Mouse (Mus musculus) ovary, adult 18-20 months (tissue): ENCODE results near the gene Svep1.

Experiments
- DNase-seq: peaks from one replicate; pipeline ENCODE4 v3.0.0; 2022; ENCODE audit warnings: low spot score, mixed read lengths

Gene Svep1

DNA sequence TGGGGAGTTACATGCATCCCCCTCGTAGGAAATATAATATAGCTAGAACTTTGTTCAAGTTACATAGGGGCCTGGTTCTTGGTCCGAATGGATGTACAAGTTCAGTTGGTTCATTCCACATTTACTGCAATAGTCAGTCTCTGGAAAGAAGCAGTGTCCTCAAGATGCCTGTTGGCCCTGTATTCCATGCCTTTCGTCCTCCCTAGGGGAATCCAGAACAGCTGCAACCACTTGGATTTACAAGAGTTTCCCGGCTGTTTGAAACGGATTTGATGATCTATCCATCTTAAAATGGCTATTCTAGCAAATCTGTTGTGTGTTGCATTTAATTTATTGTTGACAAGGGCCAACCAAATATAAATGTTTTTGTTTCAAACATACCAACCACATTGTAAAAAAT lies 36.2 kb downstream of the Svep1 start:
- no peak for DNase-seq

DNA sequence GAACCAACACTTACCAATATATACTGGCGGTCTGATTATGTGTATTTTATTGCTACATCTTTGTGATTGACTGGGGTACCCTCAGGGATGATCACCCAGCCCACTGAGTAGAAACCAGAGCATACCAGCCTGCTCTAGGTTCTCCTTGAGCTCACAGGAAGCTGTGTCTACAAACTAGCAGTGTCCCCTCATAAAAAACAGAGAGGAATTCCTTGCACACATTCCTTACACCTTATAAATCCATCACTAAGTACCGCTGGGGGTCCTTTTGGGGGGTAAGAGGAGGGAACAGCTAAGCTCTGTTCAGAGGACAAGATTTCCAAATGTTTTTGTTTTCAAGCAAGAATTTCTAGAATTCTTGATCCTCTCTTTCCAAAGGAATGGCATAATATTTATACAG lies 36.7 kb downstream of the Svep1 start:
- DNase-seq, result no peak

- no peak for DNase-seq
Measured at GRCm38 (mm10) chr4:58168366-58168765, 38.3 kb downstream of the Svep1 start.

- DNase-seq, result no peak
Measured at GRCm38 (mm10) chr4:58165711-58166110, 40.9 kb downstream of the Svep1 start.

DNA sequence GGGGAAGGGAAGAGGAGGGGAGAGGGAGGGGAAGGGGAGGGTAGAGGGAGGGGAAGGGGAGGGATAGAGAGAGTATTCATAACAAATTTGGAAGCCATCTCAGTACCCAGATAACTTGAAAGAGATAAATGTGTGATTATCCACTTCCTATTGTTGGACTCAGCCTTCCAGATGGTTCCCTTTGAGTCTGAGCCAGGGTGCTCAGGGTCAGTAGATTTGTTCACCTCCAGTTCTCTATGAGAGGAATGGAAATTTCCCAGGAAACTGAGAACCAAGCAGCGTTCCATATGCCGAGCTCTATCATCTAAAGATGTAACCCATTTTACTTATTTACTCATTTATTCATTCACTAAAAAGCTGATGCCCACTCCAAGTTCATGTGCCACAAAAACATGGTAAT lies 44.8 kb downstream of the Svep1 start:
- no peak for DNase-seq

- no peak for DNase-seq
Measured at GRCm38 (mm10) chr4:58159564-58159963, 47.1 kb downstream of the Svep1 start.

GRCm38 (mm10) chr4:58150301-58150700 lies 56.4 kb downstream of the Svep1 start:
- DNase-seq, result no peak

GRCm38 (mm10) chr4:58149186-58149585 lies 57.5 kb downstream of the Svep1 start:
- no peak for DNase-seq

- no peak for DNase-seq
Measured at GRCm38 (mm10) chr4:58148547-58148946, 58.1 kb downstream of the Svep1 start.

DNA sequence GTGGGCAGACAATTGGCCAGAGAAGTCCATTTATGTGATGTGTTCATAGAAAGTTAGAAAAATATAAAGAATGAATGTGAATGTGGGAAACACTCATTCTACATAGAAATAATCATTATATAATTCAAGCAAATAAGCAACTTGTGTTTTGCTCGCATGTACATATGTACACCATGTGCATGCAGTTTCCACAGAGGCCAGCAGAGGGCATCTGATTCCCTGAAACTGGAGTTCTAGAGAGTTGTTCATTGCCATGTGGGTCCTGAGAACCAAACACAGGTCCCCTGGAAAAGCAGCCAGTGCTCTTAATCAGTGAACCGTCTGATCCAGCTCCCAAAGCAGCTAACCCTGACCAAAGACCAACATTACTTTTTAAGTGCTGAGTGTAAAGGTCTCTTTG lies 60.0 kb downstream of the Svep1 start:
- DNase-seq, result no peak

GRCm38 (mm10) chr4:58139764-58140556 lies 66.7 kb downstream of the Svep1 start:
- DNase-seq, result no peak

DNA sequence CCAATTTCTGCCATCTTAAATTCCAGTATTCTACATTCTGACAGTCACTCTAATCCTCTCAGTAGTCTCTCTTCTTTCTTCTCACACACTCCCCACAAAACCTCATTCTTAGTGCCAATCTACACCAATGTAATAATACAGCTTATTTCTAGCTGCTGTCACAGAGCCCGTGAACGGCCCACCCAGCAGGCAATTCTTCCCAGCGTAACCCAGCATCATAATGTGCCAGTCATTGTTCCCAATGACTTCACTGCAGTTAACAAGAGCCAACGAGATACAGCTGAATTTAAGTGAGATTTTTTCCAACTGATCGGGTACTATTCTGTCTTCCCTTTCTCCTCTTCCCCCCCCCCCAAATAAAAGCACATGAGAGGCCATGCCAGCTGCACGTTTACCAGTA lies 67.4 kb downstream of the Svep1 start:
- DNase-seq, result no peak

DNA sequence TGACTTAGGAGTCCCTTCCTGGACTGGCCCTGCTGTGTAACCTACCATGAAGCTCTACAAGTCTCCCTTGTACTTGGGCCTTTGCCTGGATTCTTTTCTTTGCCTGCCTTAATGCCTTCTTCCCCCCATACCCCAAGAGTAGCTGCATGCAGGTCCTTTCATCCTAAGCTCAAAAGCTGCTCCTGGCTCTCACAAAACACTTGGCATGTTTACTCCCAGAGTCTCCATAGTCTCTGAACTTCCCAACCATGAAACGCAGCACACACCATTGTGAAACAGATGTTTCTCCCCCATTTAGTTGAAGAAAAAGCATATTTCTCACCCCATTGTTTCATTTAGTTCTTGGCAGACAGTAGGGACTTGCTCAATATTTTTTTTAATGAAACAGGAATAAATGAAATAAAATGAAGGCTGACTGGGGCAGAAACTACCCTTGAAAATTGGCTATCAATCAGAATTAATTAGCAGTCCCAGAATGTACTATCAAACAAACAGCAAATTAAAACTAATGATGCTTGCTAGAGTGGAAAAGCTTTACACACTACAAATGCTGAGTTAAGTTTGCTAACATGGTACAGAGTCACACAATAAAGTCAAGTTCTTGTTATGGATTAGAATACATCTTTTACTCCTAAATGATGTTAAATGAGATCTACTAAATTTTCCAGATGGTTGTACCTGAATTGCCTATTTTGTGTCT lies 72.9 kb downstream of the Svep1 start:
- no peak for DNase-seq

DNA sequence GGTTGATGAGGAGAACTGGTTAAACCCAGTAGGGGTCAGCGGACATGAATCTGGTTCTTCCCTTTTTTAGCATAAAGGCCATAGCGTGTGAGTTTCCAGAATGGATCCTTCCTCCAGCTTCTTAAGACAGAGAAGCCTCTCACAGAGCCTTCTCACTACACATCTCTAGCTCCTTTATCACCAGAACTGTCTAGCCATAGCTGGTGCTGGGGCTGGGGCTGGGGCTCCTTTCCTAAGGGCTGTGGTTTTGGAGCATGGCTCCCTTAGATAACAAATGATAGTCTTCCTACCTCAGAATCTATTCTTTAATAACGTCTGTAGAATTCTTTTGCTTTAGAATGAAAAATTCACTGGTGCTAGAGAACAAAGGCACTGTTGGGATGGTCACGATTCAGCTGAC lies 76.8 kb downstream of the Svep1 start:
- no peak for DNase-seq

DNA sequence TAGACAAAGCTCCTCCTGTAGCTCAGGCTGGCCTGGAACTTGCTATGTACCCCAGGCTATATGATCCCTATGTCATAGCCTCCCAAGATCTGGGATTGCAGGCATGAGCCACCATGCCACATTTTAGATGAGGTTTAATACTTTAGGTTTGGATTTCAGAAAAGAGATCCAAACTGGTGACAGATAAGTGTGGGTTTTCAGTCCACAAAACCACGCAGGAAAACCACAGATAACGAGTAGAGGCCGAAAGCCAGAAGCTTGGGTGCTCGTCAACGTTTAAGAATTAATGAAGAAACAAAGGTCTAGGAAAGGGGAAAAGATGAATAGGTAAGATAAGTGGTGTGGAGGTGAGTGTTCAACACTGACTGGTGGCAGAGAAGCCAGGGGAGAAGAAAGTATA lies 79.6 kb downstream of the Svep1 start:
- no peak for DNase-seq

DNA sequence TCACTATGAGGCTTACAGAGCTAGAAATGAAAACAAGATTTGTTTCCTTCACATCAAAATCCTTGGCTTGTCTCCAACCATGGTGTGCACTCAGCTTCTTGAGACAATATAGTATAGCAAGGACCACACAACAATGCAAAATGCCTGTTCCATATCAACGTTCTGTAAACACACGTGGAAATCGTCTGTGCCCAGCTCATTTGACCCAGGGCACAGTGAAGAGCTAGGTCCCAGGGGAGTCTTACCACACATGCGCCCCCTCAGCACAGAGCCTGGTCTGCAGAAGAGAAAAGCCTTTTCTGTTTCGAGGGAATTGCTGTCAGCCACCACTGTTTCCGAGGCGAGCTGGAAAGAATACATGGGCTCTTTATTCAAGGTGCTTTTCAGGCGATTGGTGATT lies 91.2 kb downstream of the Svep1 start:
- DNase-seq, result no peak

DNA sequence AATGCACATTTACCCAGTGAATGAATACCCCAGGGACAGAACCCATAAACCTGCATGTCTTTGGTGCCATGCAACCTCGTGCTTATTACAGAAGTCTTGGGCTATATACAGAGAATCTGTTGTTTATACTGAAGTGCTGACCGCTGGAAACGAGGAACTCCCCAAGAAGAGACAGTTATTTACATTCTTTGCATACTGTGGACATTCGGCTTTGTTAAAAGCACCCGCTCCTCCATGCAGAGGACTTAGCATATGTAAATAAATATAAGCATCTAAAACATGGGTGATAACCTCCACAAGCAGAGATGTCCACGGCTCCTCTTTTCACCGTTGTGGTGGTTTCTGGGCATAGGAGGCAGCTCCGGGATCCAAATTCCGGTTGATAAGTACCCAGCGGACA lies 95.7 kb downstream of the Svep1 start:
- no peak for DNase-seq

GRCm38 (mm10) chr4:58109793-58110192 lies 96.9 kb downstream of the Svep1 start:
- no peak for DNase-seq

DNA sequence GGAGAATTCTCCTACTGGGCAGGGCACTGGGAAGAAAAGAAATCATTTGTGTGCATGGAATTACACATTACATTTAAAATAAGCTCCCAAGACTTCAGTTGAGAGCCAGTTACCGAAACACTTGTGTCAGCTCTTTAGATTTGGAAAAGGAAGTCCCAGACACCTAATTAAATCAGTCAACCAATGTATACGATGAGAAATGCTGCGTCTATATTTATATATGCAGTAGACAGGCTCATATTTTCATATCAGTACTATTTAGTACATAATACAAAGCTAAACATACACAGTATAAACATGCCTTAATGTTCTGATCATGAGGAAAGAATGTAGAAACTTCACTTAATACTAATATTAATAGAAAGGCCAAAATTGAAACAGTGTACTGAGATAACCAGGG lies 98.3 kb downstream of the Svep1 start:
- DNase-seq, result no peak

DNA sequence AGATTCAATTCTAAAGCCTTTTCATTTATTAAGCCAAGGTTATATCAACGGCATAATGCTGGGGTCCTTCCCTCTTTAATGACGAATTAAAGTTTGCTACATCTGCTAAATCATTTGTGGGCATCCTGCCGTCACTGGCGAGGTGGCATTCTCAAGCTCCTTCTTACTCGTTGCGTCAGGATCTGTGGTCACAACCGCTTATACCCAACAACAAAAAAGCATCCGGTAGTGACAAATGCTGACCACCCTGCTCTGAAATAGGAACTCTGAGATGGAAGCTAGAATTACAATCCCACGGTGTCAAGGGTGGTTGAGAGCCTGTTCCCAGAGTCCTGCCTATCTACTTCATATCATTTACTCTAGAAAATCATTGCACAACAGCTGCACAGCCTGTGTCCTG lies 108.9 kb downstream of the Svep1 start:
- no peak for DNase-seq

DNA sequence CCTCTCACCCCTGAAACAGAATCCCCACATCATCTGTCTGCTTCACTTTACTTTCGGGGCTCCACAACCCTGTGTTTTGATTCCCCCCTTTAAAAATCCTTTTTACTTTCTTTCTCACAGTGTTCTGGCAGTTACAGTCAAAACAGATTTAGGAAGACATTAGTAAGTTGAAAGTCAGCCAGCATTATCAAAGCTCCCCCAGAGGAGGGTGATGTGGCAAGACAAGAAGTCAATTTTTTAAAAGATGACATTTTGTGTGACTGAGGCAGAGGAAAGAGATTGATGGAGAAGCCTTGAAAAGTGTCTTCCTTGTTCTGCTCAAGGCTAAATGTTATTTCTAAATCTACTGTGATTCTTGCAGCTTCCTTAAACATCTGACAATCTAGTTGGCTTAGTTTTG lies 119.9 kb downstream of the Svep1 start:
- no peak for DNase-seq

- no peak for DNase-seq
Measured at GRCm38 (mm10) chr4:58086151-58086550, 120.5 kb downstream of the Svep1 start.

GRCm38 (mm10) chr4:58085340-58085739 lies 121.3 kb downstream of the Svep1 start:
- no peak for DNase-seq

DNA sequence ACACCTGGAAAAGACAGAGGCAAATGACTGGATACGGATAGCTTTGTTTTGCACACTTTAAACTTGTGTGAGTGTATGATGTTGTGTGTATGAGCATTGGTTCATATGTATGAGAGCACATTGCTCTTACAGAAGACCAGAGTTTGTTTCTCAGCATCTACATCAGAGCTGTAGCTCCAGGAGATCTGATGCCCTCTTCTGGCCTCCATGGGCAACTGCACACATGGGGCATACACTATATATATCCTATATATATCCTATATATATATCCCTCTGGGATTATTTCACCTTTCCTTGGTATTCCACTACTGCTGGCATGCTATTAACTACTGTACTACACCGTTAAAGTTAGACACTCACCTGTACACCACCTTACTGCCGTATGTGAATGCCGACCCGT lies 122.5 kb downstream of the Svep1 start:
- DNase-seq, result no peak
